Mouse (Mus musculus): ENCODE results near the gene Zmym5.
"Not testable (repeated sequence)": the region's sequence is repeated elsewhere in the genome, so short reads cannot be mapped to it uniquely, and the experiment has no call there.

The Zmym5 gene

GRCm38 (mm10) chr14:56811701-56812339, at the start of gene Zmym5:
TSS of gene Zmym5 (minus strand) at chr14:56811716.
- peak; percentile 100 for DNase-seq

GRCm38 (mm10) chr14:56849681-56850080, 38.2 kb upstream of the Zmym5 start:
- no peak for DNase-seq

DNA sequence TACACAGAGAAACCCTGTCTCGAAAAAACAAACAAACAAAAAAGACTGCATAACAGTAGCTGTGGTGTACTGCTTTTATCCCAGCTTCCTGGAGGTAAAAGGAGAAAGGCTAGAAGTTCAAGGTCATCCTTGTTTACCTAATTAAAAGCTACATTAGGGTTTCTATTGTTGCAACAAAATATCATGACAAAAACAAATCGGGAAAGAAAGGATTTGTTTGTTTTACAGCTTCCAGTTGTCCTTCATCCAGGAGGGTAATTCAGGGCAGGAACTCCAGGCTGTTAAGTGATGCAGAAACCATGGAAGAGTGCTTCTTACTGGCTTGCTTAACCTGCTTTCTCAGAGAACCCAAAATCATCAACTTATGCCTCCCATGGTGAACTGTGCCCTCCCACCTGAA, 36.8 kb upstream of the Zmym5 start:
- DNase-seq = no peak

- DNase-seq = no peak
Observed at GRCm38 (mm10) chr14:56844507-56844906, 33.0 kb upstream of the Zmym5 start.

DNA sequence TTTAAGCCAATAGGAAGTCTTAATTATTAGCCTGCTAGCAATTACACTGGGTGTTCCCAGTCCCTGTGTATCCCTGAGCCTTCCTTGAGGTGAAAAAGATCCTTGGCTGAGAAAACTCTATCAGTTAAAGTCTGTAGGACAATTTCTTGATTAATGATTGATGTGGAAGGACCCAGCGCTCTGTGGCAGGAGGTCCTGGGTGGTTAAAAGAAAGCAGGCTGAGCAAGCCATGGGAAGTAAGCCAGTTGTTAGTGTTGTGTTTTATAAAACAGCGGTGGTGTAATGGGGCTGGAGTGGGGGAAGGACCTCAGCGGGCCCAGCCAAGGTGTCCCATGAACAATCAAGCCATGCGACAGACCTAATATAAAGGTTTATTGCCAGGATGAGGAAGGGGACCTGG, 32.5 kb upstream of the Zmym5 start:
- DNase-seq = no peak

DNA sequence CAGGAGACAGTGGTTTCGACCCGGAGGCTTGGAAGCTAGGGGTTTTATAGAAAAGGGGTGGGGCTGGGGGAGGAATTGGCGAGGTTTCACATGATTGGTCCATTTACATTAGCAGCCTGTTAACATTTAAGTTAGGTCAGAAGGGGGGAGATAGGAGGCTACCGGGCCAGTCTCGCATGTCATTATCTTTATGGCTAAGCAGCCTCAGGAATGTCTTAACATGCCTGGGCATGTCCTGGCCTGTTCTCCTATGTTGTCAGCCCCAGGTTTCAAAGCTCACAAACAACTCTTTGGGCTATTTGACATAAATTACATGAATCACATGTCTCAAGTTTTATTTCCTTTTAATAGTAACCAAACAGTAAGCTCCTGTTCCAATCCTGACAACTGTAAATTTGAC, 23.1 kb upstream of the Zmym5 start:
- DNase-seq = not testable (repeated sequence)

DNA sequence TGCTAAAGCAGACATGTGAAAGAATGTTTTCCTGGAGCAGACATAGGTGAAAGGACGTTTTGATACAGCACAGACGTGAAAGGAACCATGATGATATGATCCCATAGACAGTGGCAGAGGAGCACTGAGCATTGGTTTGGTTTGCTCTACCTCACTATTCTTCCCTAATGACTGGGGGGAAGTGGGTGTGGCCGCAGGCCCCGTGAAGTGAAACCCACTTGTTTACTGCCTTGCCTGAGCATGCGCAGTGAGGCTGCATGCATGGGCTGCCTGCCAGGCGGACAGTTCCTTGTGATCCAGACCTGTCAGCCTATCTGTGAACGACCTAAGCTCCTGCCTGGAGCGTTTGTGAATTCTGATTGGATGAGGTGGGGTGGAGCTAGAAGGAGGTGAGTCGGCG, 21.7 kb upstream of the Zmym5 start:
- peak; percentile 97 for DNase-seq

DNA sequence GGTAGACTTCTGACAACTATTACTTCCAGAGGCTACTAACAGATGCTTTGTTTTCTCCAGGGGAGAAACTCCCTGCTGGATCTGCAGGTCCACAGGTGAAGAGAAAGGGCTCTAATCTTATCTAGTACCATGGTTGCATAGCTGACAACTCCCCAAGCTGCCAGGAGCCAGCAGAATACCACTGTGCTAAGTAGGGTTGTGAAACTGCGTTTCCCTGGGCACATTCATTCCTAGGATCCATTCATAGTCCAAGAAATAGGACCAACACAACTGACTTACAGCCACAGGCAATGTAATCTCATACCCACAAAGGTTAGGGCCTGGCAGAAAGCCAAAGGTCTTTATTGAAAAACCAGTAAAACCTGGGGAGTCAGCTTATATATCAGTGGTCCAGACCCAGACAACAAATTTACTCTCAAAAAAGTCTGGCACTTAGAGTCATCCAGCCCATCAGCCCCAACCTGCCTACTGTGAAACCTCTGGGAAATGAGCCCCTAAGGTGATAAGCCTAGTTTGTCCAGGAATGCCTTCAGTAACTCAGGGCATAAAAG, 21.1 kb upstream of the Zmym5 start:
- DNase-seq = no peak

DNA sequence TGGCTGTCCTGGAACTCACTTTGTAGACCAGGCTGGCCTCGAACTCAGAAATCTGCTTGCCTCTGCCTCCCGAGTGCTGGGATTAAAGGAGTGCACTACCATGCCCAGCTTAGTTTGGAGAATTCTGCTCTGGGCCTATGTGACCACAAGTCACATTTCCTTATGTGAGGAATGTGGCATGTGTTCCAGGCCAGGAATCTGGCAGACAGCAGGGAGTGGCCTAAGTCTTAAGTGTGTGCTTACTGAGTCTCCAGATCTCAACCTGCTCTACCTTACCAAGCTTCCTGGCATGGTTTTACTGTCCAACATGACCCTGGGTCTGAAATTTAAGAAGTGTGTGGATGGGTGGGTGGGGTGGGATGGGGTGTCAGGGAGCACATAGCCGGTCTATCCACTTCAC, 20.6 kb upstream of the Zmym5 start:
- DNase-seq = no peak

- DNase-seq = no peak
Observed at GRCm38 (mm10) chr14:56830491-56831045, 19.1 kb upstream of the Zmym5 start.

GRCm38 (mm10) chr14:56824562-56824961, 13.0 kb upstream of the Zmym5 start:
- no peak for DNase-seq

- no peak for DNase-seq
Observed at GRCm38 (mm10) chr14:56817616-56818015, 6.1 kb upstream of the Zmym5 start.

DNA sequence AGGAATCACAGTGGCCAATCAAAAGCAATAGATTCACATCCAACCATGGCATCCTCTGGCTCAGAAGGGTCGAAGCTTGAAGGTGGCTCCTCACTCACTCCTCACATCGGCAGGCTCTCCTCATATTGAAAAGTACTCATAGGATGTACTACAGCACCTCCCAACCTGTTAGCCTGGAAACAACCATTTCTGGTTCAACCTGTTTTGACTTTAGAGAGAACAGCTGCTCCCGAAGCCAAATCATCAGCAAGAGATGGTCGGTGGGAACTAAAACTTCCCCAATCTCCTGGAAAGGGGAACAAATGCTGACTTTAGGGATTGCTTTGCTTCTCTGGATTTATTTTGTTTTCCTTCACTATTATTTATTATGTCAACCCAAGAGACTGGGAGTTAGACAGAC, 5.6 kb upstream of the Zmym5 start:
- DNase-seq = no peak

DNA sequence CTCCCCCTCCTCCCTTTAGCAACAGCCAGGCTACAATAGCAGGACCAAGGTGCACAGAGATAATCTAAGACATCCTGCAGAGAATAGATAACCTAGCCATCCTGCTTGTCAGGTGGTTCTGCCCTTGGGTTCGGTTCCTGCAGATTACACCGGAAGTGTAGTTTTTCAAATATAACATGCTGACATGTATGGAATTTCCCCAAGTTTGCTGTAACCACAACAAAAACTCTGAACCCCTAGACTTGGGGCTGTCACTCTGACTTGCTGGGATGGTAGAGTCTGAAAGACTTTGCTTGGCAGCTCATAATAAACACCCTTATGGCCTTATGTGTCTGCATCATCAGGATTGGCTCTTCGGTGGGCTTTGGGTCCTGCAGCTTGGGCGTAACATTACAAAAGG, 5.0 kb upstream of the Zmym5 start:
- DNase-seq = no peak

DNA sequence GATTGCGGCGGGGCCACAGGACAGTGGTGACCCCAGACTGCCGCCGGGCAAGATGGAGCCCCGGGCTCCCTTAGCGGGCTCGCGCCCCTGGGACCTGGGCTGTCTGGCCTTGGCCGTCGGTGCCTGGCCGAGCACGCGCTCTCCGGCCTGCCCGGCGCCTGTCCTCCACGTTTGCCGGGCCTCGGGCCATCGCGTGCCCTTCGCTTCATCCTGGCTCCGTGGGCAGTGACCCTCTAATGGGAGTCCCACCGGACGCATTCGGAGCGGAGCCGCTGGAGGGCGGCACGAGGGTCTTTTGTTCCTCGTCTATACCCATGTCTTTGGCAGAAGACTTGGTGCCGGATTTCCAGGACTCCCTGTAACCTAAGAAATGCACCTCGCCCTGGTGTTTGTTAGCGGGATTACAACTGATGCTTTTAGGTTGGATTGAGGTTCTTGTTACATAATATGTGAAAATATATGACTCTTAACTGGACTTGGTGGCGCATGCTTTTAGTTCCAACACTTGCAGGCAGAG, 1.1 kb upstream of the Zmym5 start:
- peak; percentile 98 for DNase-seq

DNA sequence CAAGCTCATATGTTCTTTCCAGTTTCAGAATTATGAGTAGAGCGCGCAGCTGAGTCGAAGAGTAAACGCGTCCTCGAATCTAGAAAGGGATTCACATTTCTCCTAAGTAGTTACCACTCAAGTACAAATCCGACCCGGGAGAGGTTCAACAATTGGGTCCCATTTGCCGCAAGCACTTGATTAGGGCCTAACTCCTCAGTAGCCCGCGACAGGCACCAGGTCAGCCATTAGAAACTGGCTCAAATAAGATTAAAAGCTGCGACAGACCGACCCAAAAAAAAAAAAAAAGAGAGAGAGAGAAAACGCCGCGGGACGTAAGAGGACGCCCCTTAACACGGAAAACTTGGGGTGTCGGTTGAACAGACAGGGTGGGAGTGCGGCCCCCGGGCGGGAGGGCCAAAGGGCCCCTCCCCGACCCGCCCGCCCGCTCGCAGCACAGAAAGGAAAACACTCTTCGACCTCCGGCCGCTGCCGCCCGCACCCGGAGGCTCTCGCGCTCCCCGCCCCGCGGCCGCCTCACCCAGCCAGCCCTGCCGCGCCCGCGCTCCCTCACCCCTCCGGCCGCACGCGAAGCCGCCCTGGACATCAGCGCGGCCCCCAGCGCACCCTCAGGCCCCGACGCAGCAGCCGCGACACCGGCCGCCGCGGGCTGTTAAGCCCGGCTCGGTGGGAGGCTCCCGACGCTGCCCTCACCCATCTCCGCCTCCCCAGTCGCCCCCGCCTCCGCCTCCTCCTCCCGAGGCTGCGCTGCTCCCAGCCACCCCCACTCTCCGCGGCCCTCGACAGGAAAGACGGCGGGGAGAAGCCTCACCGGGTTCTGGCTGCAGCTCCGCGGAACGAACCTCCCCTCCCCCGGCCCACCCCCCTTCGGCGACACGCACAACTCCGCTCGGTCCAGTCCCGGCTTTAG, 480 bp downstream of the Zmym5 start:
- peak; percentile 97 for DNase-seq

DNA sequence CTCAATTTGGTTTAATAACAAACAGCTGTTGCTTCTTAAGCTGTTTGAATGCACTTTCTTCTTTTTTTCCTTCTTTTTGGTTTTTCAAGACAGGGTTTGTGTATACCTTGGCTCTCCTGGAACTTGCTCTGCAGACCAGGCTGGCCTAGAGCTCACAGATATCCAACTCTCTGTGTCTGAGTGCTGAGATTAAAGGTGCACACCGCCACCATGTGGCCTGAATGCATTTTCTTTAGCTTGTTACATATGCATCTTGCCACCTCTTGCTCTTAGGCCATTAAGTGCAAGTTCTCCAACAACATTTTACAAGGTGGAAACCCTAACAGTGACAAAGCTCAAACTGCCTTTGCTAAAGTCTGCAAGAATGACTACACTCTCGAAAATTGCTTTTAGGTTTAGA, 18.3 kb downstream of the Zmym5 start:
- DNase-seq = no peak

DNA sequence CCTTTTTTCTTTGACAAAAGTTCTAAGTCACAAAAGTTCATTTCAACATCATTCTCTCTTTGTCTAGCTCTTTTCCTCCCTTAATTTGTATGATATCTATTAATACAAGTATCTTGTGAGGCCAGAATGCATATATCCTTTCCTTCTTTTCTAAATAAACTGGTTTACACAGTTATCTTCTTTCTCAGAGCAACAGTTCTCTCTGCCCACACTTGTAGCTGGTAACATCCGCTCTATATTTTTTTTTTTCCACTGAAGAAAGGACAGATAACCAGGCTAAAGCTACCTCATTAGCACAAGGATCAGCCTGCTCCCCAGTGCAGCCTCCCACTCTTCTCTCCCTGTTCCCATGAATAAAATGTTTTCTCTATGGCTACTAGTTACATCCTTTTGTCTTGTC, 26.9 kb downstream of the Zmym5 start:
- DNase-seq = peak; percentile 7

DNA sequence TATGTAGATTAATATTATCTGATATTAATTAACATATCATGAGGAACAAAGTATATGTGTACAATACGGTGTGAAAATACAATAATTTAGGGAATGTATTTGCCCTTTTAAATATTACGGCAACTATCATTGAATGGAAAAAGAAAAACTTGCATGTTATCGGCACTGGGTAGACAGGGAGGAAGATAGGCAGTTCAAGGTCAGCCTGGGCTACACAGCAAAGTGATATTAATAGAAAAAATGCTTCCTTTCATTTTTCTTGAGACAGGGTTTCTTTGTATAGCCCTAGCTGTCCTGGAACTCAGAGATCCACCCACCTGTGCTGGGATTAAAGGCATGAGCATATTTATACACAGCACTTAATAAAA, 32.6 kb downstream of the Zmym5 start:
- DNase-seq = no peak

GRCm38 (mm10) chr14:56778200-56778932, 33.1 kb downstream of the Zmym5 start, which contains the start of gene Pspc1:
TSS of gene Pspc1 (minus strand) at chr14:56778316.
- DNase-seq = peak; percentile 100

DNA sequence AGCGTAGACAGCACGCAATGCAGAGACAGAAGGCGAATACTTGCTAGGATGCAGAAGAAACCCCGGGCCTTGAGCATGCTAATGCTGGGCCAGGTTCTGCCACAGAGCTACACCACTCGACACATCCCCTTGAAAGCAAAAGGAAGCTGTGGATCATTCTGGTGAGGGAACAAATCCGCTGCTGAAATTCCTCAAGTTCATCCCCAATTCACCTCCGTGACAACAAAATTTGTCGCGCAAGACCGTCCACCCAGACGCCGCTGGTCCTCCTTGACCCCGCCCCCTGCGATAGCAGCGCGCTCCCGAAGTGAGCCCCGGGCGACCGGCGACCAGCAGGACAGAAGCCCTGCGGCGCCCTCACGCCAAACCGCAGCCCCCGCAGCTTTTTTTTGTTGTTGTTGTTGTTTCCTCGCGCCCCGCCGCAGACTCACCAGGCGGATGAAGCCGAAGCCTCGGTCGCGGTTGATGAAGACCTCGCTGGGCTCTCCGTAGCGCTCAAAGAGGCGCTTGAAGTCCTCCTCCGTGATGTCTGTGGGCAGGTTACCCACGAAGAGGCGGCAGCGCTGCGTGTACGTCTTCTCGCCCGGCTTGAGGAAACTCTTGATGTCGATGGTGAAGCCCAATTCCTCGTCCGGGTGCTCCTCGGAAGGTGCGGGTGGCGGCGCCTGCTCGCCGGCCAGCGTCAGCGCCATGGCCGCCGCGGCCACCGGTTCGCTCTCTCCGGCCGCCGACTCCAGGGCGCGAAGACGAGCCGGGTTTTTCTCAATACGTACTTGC, 34.0 kb downstream of the Zmym5 start:
- DNase-seq = peak; percentile 97
